Mouse (Mus musculus) left cerebral cortex, adult 8-10 months (tissue): ENCODE measurements around the gene Olfr649. TPM values are rescaled to one million over a fixed set of nuclear protein-coding genes. Genes with fewer than 3 reads are reported as not detected.

Source experiments
- total RNA-seq, 4 experiments: library from RNA; stranded (reverse); gene quantifications; 2 replicates each; pipeline ENCODE4 v1.2.4; 2022

Olfr649 gene
- total RNA-seq, 4 experiments from 2014 or later: not detected

Other genes starting within 250 kb of the Olfr649 start
- gene Olfr635, start 224.8 kb downstream of the Olfr649 start, total RNA-seq: under 1 TPM in 3 of 4 experiments, not detected in 1; 0.05 to 0.08 (median 0.07) TPM
- not detected for gene Olfr638, start 197.2 kb downstream of the Olfr649 start, total RNA-seq
- under 1 TPM; 0.11 to 0.19 (median 0.14) TPM for gene Olfr639, start 178.7 kb downstream of the Olfr649 start, total RNA-seq
- gene Olfr640, start 170.4 kb downstream of the Olfr649 start, total RNA-seq: not detected
- not detected for gene Olfr641, start 160.5 kb downstream of the Olfr649 start, total RNA-seq
- not detected for gene Olfr642, start 143.3 kb downstream of the Olfr649 start, total RNA-seq
- not detected for gene 4930516K23Rik, start 134.5 kb downstream of the Olfr649 start, total RNA-seq
- gene Olfr644, start 124.1 kb downstream of the Olfr649 start, total RNA-seq: not detected
- not detected for gene Olfr645, start 110.5 kb downstream of the Olfr649 start, total RNA-seq
- not detected for gene Olfr646, start 91.1 kb downstream of the Olfr649 start, total RNA-seq
- gene Ubqln5, start 66.2 kb downstream of the Olfr649 start, total RNA-seq: not detected
- not detected for gene Olfr643, start 58.6 kb downstream of the Olfr649 start, total RNA-seq
- not detected for gene Ubqln3, start 52.7 kb downstream of the Olfr649 start, total RNA-seq
- not detected for gene Ubqlnl, start 45.4 kb downstream of the Olfr649 start, total RNA-seq
- not detected for gene Olfm5, start 31.2 kb downstream of the Olfr649 start, total RNA-seq
- gene Olfr648, start 12.6 kb downstream of the Olfr649 start, total RNA-seq: under 1 TPM in 3 of 4 experiments, not detected in 1; 0.25 to 0.46 (median 0.28) TPM
- gene Trim6, start 22.8 kb upstream of the Olfr649 start, total RNA-seq: under 1 TPM in 2 of 4 experiments, not detected in 2; 0.25 to 0.46 TPM
- gene Trim34a, start 48.5 kb upstream of the Olfr649 start, total RNA-seq: 1 to 10 TPM; 1.3 to 2.8 (median 1.9) TPM
- gene Trim5, start 92.1 kb upstream of the Olfr649 start, total RNA-seq: 1 to 10 TPM in 1 of 4 experiments, under 1 TPM in 3; 0.33 to 1.1 (median 0.83) TPM
- gene Trim12a, start 119.5 kb upstream of the Olfr649 start, total RNA-seq: 1 to 10 TPM; 1.8 to 3.9 (median 3.1) TPM
- under 1 TPM in 2 of 4 experiments, not detected in 2; 0.35 to 0.57 TPM for gene Trim34b, start 133.5 kb upstream of the Olfr649 start, total RNA-seq
- gene Trim12c, start 157.4 kb upstream of the Olfr649 start, total RNA-seq: 1 to 10 TPM; 1.2 to 2.3 (median 1.7) TPM
- gene Trim30b, start 173.9 kb upstream of the Olfr649 start, total RNA-seq: under 1 TPM in 3 of 4 experiments, not detected in 1; 0.11 to 0.26 (median 0.18) TPM
- not detected for gene Trim30c, start 204.9 kb upstream of the Olfr649 start, total RNA-seq